Mouse (Mus musculus) spleen, embryonic (tissue): ENCODE results near the gene Tmem184a.

Experiments used
- CTCF ChIA-PET: fragments of 350-600 bp; sonication (Branson Sonifier 250); formaldehyde crosslinking; loops from one replicate; lab custom pipeline; 2022; lab: Charles Lee

Gene Tmem184a

GRCm38 (mm10) chr5:139819538-139820181, at the start of gene Tmem184a:
TSS of gene Tmem184a (minus strand) at chr5:139819917.
- CTCF ChIA-PET: no interaction called here

GRCm38 (mm10) chr5:139862759-139863158, 43.0 kb upstream of the Tmem184a start:
- CTCF ChIA-PET: no interaction called here

GRCm38 (mm10) chr5:139860328-139861104, 40.8 kb upstream of the Tmem184a start:
- CTCF ChIA-PET: no interaction called here

- CTCF ChIA-PET: no interaction called here
Measured at GRCm38 (mm10) chr5:139849626-139850320, 30.1 kb upstream of the Tmem184a start.

- CTCF ChIA-PET: interaction anchor here (0.6 kb wide), 2 partner anchors 456 to 493 kb away, joined by 3 read pairs; no protein-coding TSS in a partner anchor
Measured at GRCm38 (mm10) chr5:139839142-139839541, 19.4 kb upstream of the Tmem184a start.

- CTCF ChIA-PET: interaction anchor here (0.6 kb wide), 3 partner anchors 457 to 709 kb away, joined by 3 read pairs; no protein-coding TSS in a partner anchor
Measured at GRCm38 (mm10) chr5:139838476-139838892, 18.8 kb upstream of the Tmem184a start.

GRCm38 (mm10) chr5:139835706-139836105, 16.0 kb upstream of the Tmem184a start:
- CTCF ChIA-PET: no interaction called here

- CTCF ChIA-PET: no interaction called here
Measured at GRCm38 (mm10) chr5:139832125-139832524, 12.4 kb upstream of the Tmem184a start.

- CTCF ChIA-PET: no interaction called here
Measured at GRCm38 (mm10) chr5:139830734-139831133, 11.0 kb upstream of the Tmem184a start.

- CTCF ChIA-PET: interaction anchor here (0.6 to 1.0 kb wide), 2 partner anchors 39 to 85 kb away, joined by 4 read pairs; no protein-coding TSS in a partner anchor
Measured at GRCm38 (mm10) chr5:139829384-139829783, 9.7 kb upstream of the Tmem184a start.

- CTCF ChIA-PET: no interaction called here
Measured at GRCm38 (mm10) chr5:139827593-139827992, 7.9 kb upstream of the Tmem184a start.

GRCm38 (mm10) chr5:139826357-139827055, 6.8 kb upstream of the Tmem184a start, which contains the start of the genes Gm26938 and Psmg3:
TSS of gene Gm26938 (minus strand) at chr5:139826407.
TSS of gene Psmg3 (minus strand) at chr5:139826885.
- CTCF ChIA-PET: no interaction called here

- CTCF ChIA-PET: no interaction called here
Measured at GRCm38 (mm10) chr5:139825947-139826346, 6.2 kb upstream of the Tmem184a start.

- CTCF ChIA-PET: no interaction called here
Measured at GRCm38 (mm10) chr5:139824531-139824930, 4.8 kb upstream of the Tmem184a start.

- CTCF ChIA-PET: no interaction called here
Measured at GRCm38 (mm10) chr5:139821466-139822459, 2.0 kb upstream of the Tmem184a start.

GRCm38 (mm10) chr5:139818801-139819200, 916 bp downstream of the Tmem184a start:
- CTCF ChIA-PET: interaction anchor here (0.6 kb wide), 1 partner anchor 275 kb away, joined by 3 read pairs; no protein-coding TSS in a partner anchor

- CTCF ChIA-PET: no interaction called here
Measured at GRCm38 (mm10) chr5:139818056-139818455, 1.7 kb downstream of the Tmem184a start.

GRCm38 (mm10) chr5:139817292-139817691, 2.4 kb downstream of the Tmem184a start:
- CTCF ChIA-PET: interaction anchor here (0.6 kb wide), 2 partner anchors 29 to 1290 kb away, joined by 3 to 5 read pairs; no protein-coding TSS in a partner anchor

GRCm38 (mm10) chr5:139816445-139816844, 3.3 kb downstream of the Tmem184a start:
- CTCF ChIA-PET: no interaction called here

- CTCF ChIA-PET: no interaction called here
Measured at GRCm38 (mm10) chr5:139815964-139816363, 3.8 kb downstream of the Tmem184a start.
